Mouse (Mus musculus) left cerebral cortex, adult 2 months (tissue): ENCODE measurements around the gene Fgfr2. TPM values are rescaled to one million over a fixed set of nuclear protein-coding genes. Genes with fewer than 3 reads are reported as not detected.
"Not testable (repeated sequence)": the region's sequence is repeated elsewhere in the genome, so short reads cannot be mapped to it uniquely, and the experiment has no call there.

Experiments used
- DNase-seq, 2 experiments: peaks; one replicate each; pipeline ENCODE4 v3.0.0; 2021 to 2022; ENCODE audit warnings: low spot score in 2 of 2, mixed read lengths in 1 of 2; ENCODE audit errors: extremely low spot score in 1 of 2
- H3K27ac ChIP-seq: fragments of 200-600 bp; 2 replicates; pipeline ENCODE4 v1.8.1; 2022
- H3K4me3 ChIP-seq: fragments of 200-600 bp; 2 replicates; pipeline ENCODE4 v1.8.1; 2022
- CTCF ChIP-seq: fragments of 200-600 bp; IDR thresholded peaks from 2 replicates; pipeline ENCODE4 v1.8.1; 2022; ENCODE audit warnings: antibody characterized with exemption, mild to moderate bottlenecking, moderate library complexity
- intact Hi-C: fragments of 180-260 bp; cut with DNase I; formaldehyde crosslinking; loops from one replicate; pipeline ENCODE4 v1.15.1; 2025
- total RNA-seq, 2 experiments: library from RNA; stranded (reverse); gene quantifications; 2 replicates each; pipeline ENCODE4 v1.2.3; 2021

The Fgfr2 gene
- total RNA-seq, 2 experiments from 2014 or later = 47.3 to 47.4 TPM

- Histone ChIP-seq H3K4me3 (no peak overlapping the region), H3K27ac (no peak overlapping the region)
- no peak for DNase-seq
- intact Hi-C loops = no loop called here
- TF ChIP-seq CTCF = no peak
Measured at GRCm38 (mm10) chr7:133116542-133116941, 6.6 kb downstream of the Fgfr2 start.

GRCm38 (mm10) chr7:133115886-133116285 lies 7.3 kb downstream of the Fgfr2 start:
- no peak overlapping the region for H3K27ac ChIP-seq
- H3K4me3 ChIP-seq = no peak overlapping the region
- DNase-seq = no peak
- intact Hi-C loops = no loop called here
- TF ChIP-seq CTCF = no peak

GRCm38 (mm10) chr7:133114847-133115470 lies 8.2 kb downstream of the Fgfr2 start:
- intact Hi-C loops = no loop called here
- no peak for TF ChIP-seq CTCF
- Histone ChIP-seq H3K27ac (no peak overlapping the region), H3K4me3 (no peak overlapping the region)
- no peak for DNase-seq

- Histone ChIP-seq H3K27ac (no peak overlapping the region), H3K4me3 (no peak overlapping the region)
- intact Hi-C loops = loop anchor here (2.0 kb wide), 1 partner anchor 81 kb away; no protein-coding TSS in a partner anchor
- TF ChIP-seq CTCF = peak; percentile 37
- no peak for DNase-seq
Measured at GRCm38 (mm10) chr7:133113185-133113895, 9.8 kb downstream of the Fgfr2 start.

GRCm38 (mm10) chr7:133112351-133112831 lies 10.8 kb downstream of the Fgfr2 start:
- no peak for DNase-seq
- no peak for TF ChIP-seq CTCF
- intact Hi-C loops = loop anchor here (2.0 kb wide), 1 partner anchor 80 kb away; no protein-coding TSS in a partner anchor
- no peak overlapping the region for H3K4me3 ChIP-seq
- no peak overlapping the region for H3K27ac ChIP-seq

GRCm38 (mm10) chr7:133109442-133109841 lies 13.7 kb downstream of the Fgfr2 start:
- intact Hi-C loops = no loop called here

GRCm38 (mm10) chr7:133108695-133109094 lies 14.5 kb downstream of the Fgfr2 start:
- peak in 1 of 2 experiments; percentile 31 for DNase-seq
- Histone ChIP-seq H3K4me3 (no peak overlapping the region), H3K27ac (no peak overlapping the region)
- no peak for TF ChIP-seq CTCF
- intact Hi-C loops = no loop called here

More at GRCm38 (mm10) chr7:133109442-133109841, 13.7 kb downstream of the Fgfr2 start:
- TF ChIP-seq CTCF = no peak
- no peak overlapping the region for H3K4me3 ChIP-seq
- DNase-seq = no peak
- no peak overlapping the region for H3K27ac ChIP-seq

GRCm38 (mm10) chr7:133102578-133102977 lies 20.6 kb downstream of the Fgfr2 start:
- intact Hi-C loops = no loop called here
- Histone ChIP-seq H3K4me3 (no peak overlapping the region), H3K27ac (no peak overlapping the region)
- no peak for DNase-seq
- no peak for TF ChIP-seq CTCF

GRCm38 (mm10) chr7:133101070-133101469 lies 22.1 kb downstream of the Fgfr2 start:
- no peak for DNase-seq
- intact Hi-C loops = no loop called here
- H3K27ac ChIP-seq = no peak overlapping the region
- no peak overlapping the region for H3K4me3 ChIP-seq
- no peak for TF ChIP-seq CTCF

GRCm38 (mm10) chr7:133100178-133100577 lies 23.0 kb downstream of the Fgfr2 start:
- no peak for TF ChIP-seq CTCF
- intact Hi-C loops = no loop called here
- DNase-seq = no peak
- Histone ChIP-seq H3K27ac (no peak overlapping the region), H3K4me3 (no peak overlapping the region)

GRCm38 (mm10) chr7:133099266-133099665 lies 23.9 kb downstream of the Fgfr2 start:
- DNase-seq = no peak
- H3K27ac ChIP-seq = no peak overlapping the region
- no peak overlapping the region for H3K4me3 ChIP-seq
- intact Hi-C loops = no loop called here
- no peak for TF ChIP-seq CTCF

GRCm38 (mm10) chr7:133098118-133098793 lies 24.9 kb downstream of the Fgfr2 start:
- Histone ChIP-seq H3K4me3 (no peak overlapping the region), H3K27ac (no peak overlapping the region)
- intact Hi-C loops = no loop called here
- no peak for DNase-seq
- no peak for TF ChIP-seq CTCF

- intact Hi-C loops, H3K27ac ChIP-seq, DNase-seq, H3K4me3 ChIP-seq: not testable (repeated sequence)
Measured at GRCm38 (mm10) chr7:133095610-133096009, 27.5 kb downstream of the Fgfr2 start.
